Mouse (Mus musculus): Measurements from ENCODE around the gene Armc5. TPM values are rescaled to one million over a fixed set of nuclear protein-coding genes. Genes with fewer than 3 reads are reported as not detected.

Gene Armc5
- polyA plus RNA-seq, 1 experiment from 2014 or later: 15.8 TPM

- Histone ChIP-seq H3K9ac (ENCODE audit: low read depth, low read length) (peak overlapping the region; percentile 58), H3K36me3 (ENCODE audit: control insufficient read depth, insufficient read depth, low read length) (peaks cover 13% of the 10 kb centered on the region)
- WGBS: 17% methylated on average over 9 of the region's 9 CpGs
Measured at GRCm38 (mm10) chr7:128288923-128289544, 51.9 kb downstream of the Armc5 start.

More at GRCm38 (mm10) chr7:128288923-128289544, 51.9 kb downstream of the Armc5 start:
- peak overlapping the region; percentile 88 for H3K27ac ChIP-seq (ENCODE audit: low read depth, low read length)
- no peaks in the 10 kb centered on the region for H3K9me3 ChIP-seq (ENCODE audit: control insufficient read depth, low read length)
- peak; percentile 98 for ATAC-seq (replicated peaks; ENCODE audit: low FRiP score)
- peak overlapping the region; percentile 65 for H3K4me2 ChIP-seq
- no peak for DNase-seq (ENCODE audit: low spot score)
- H3K4me1 ChIP-seq (replicated peaks; ENCODE audit: control insufficient read depth, insufficient read depth, low read length): peaks cover 23% of the 10 kb centered on the region
- H3K4me3 ChIP-seq (ENCODE audit: low read depth, low read length): peak overlapping the region; percentile 25; the same call in 1 of the 2 replicates
- no peaks in the 10 kb centered on the region for H3K27me3 ChIP-seq (replicated peaks; ENCODE audit: control insufficient read depth, insufficient read depth, low read length)

Small RNA genes lying within 50 kb of the gene (microRNA-seq; reads per million reads assigned to microRNA genes)
- gene Mir3103 (ENCODE audit: borderline number of aligned reads): not detected

Other genes starting within 250 kb of the Armc5 start
- 46.3 and 51.1 TPM in 2 replicates for gene Pycard, start 243.5 kb upstream of the Armc5 start, polyA plus RNA-seq (2014; fragmentation: Nextera tagmentation; extraction: Ambion mirVana)
- gene Trim72, start 233.4 kb upstream of the Armc5 start, polyA plus RNA-seq (2014; fragmentation: Nextera tagmentation; extraction: Ambion mirVana): not detected in 2 replicates
- gene Itgam, start 174.7 kb upstream of the Armc5 start, polyA plus RNA-seq (2014; fragmentation: Nextera tagmentation; extraction: Ambion mirVana): 1.8 and 1.9 TPM in 2 replicates
- not detected in 2 replicates for gene Gm49368, start 174.7 kb upstream of the Armc5 start, polyA plus RNA-seq (2014; fragmentation: Nextera tagmentation; extraction: Ambion mirVana)
- 0.12 and 0.18 TPM in 2 replicates for gene Itgax, start 107.8 kb upstream of the Armc5 start, polyA plus RNA-seq (2014; fragmentation: Nextera tagmentation; extraction: Ambion mirVana)
- not detected in 2 replicates for gene Itgad, start 83.0 kb upstream of the Armc5 start, polyA plus RNA-seq (2014; fragmentation: Nextera tagmentation; extraction: Ambion mirVana)
- gene Cox6a2, start 31.0 kb upstream of the Armc5 start, polyA plus RNA-seq (2014; fragmentation: Nextera tagmentation; extraction: Ambion mirVana): 2.3 and 6.3 TPM in 2 replicates
- 3.8 and 4.5 TPM in 2 replicates for gene 9130023H24Rik, start 689 bp downstream of the Armc5 start, polyA plus RNA-seq (2014; fragmentation: Nextera tagmentation; extraction: Ambion mirVana)
- 35.3 and 38.2 TPM in 2 replicates for gene Tgfb1i1, start 9.5 kb downstream of the Armc5 start, polyA plus RNA-seq (2014; fragmentation: Nextera tagmentation; extraction: Ambion mirVana)
- 2.1 and 3.0 TPM in 2 replicates for gene Slc5a2, start 28.3 kb downstream of the Armc5 start, polyA plus RNA-seq (2014; fragmentation: Nextera tagmentation; extraction: Ambion mirVana)
- 38.2 and 42.3 TPM in 2 replicates for gene BC017158, start 60.8 kb downstream of the Armc5 start, polyA plus RNA-seq (2014; fragmentation: Nextera tagmentation; extraction: Ambion mirVana)
- 88.1 and 88.2 TPM in 2 replicates for gene Rgs10, start 181.4 kb downstream of the Armc5 start, polyA plus RNA-seq (2014; fragmentation: Nextera tagmentation; extraction: Ambion mirVana)
- gene Tial1, start 224.4 kb downstream of the Armc5 start, polyA plus RNA-seq (2014; fragmentation: Nextera tagmentation; extraction: Ambion mirVana): 34.0 and 34.8 TPM in 2 replicates

Measured in liver, embryonic 11.5 days (tissue).